Mouse (Mus musculus): ENCODE data around the gene Smarcc2. TPM values are rescaled to one million over a fixed set of nuclear protein-coding genes. Genes with fewer than 3 reads are reported as not detected.

Gene Smarcc2
- total and polyA plus RNA-seq, 2 experiments: 13.8 to 63.1 TPM

- Histone ChIP-seq H3K79me2 (ENCODE audit: control insufficient read depth, insufficient read depth, low read length) (peaks cover 5% of the 10 kb centered on the region), H3K27me3 (ENCODE audit: control insufficient read depth, insufficient read depth, low read length) (no peaks in the 10 kb centered on the region), H3K27ac (replicated peaks; ENCODE audit: insufficient read depth, low read depth, low read length) (no peak overlapping the region), H3K9ac (ENCODE audit: low read depth, low read length) (no peak overlapping the region), H3K4me1 (ENCODE audit: control insufficient read depth, insufficient read depth, low read length) (peaks cover 27% of the 10 kb centered on the region), H3K4me3 (ENCODE audit: insufficient read depth, low read depth, low read length) (no peak overlapping the region), H3K36me3 (ENCODE audit: control insufficient read depth, insufficient read depth, low read length) (peaks cover 7% of the 10 kb centered on the region; the same call in 1 of the 2 replicates)
- TF ChIP-seq POLR2A (IDR thresholded peaks at IDR 0.05; ENCODE audit: extremely low read depth, insufficient read depth, low read length) (no peak), CTCF (IDR thresholded peaks at IDR 0.05; ENCODE audit: low read depth, low read length) (no peak)
- DNase-seq (ENCODE audit: extremely low read depth, low read depth, low spot score): no peak
- 81% methylated on average over 4 of the region's 4 CpGs for WGBS
Observed at GRCm38 (mm10) chr10:128495903-128496302, 36.9 kb downstream of the Smarcc2 start.

GRCm38 (mm10) chr10:128496509-128497077 lies 37.5 kb downstream of the Smarcc2 start:
- Histone ChIP-seq H3K79me2 (ENCODE audit: control insufficient read depth, insufficient read depth, low read length) (peaks cover 3% of the 10 kb centered on the region), H3K9ac (ENCODE audit: low read depth, low read length) (no peak overlapping the region), H3K27ac (replicated peaks; ENCODE audit: insufficient read depth, low read depth, low read length) (no peak overlapping the region), H3K4me1 (ENCODE audit: control insufficient read depth, insufficient read depth, low read length) (peaks cover 25% of the 10 kb centered on the region), H3K27me3 (ENCODE audit: control insufficient read depth, insufficient read depth, low read length) (no peaks in the 10 kb centered on the region), H3K36me3 (ENCODE audit: control insufficient read depth, insufficient read depth, low read length) (peaks cover 3% of the 10 kb centered on the region; the same call in 1 of the 2 replicates), H3K4me3 (ENCODE audit: insufficient read depth, low read depth, low read length) (no peak overlapping the region)
- WGBS: 73% methylated on average over 6 of the region's 6 CpGs
- DNase-seq (ENCODE audit: extremely low read depth, low read depth, low spot score): no peak
- TF ChIP-seq POLR2A (IDR thresholded peaks at IDR 0.05; ENCODE audit: extremely low read depth, insufficient read depth, low read length) (no peak), CTCF (IDR thresholded peaks at IDR 0.05; ENCODE audit: low read depth, low read length) (no peak)

- TF ChIP-seq CTCF (IDR thresholded peaks at IDR 0.05; ENCODE audit: low read depth, low read length) (no peak), POLR2A (IDR thresholded peaks at IDR 0.05; ENCODE audit: extremely low read depth, insufficient read depth, low read length) (no peak)
- Histone ChIP-seq H3K9ac (ENCODE audit: low read depth, low read length) (no peak overlapping the region), H3K4me3 (ENCODE audit: insufficient read depth, low read depth, low read length) (no peak overlapping the region), H3K79me2 (ENCODE audit: control insufficient read depth, insufficient read depth, low read length) (no peaks in the 10 kb centered on the region; the same call in 1 of the 2 replicates), H3K27me3 (ENCODE audit: control insufficient read depth, insufficient read depth, low read length) (no peaks in the 10 kb centered on the region), H3K27ac (replicated peaks; ENCODE audit: insufficient read depth, low read depth, low read length) (no peak overlapping the region), H3K4me1 (ENCODE audit: control insufficient read depth, insufficient read depth, low read length) (peaks cover 24% of the 10 kb centered on the region), H3K36me3 (ENCODE audit: control insufficient read depth, insufficient read depth, low read length) (no peaks in the 10 kb centered on the region)
- no peak for DNase-seq (ENCODE audit: extremely low read depth, low read depth, low spot score)
- WGBS: 68% methylated on average over 6 of the region's 6 CpGs
Observed at GRCm38 (mm10) chr10:128497134-128497737, 38.2 kb downstream of the Smarcc2 start.

GRCm38 (mm10) chr10:128498590-128498989 lies 39.5 kb downstream of the Smarcc2 start, which contains the start of gene Myl6b:
Gene Myl6b, minus strand, starts transcription at chr10:128498685.
- Histone ChIP-seq H3K9ac (ENCODE audit: low read depth, low read length) (peak within 1 kb of the TSS; percentile 71), H3K79me2 (ENCODE audit: control insufficient read depth, insufficient read depth, low read length) (no peaks in the 10 kb centered on the region; the same call in 1 of the 2 replicates), H3K27me3 (ENCODE audit: control insufficient read depth, insufficient read depth, low read length) (no peaks in the 10 kb centered on the region), H3K4me1 (ENCODE audit: control insufficient read depth, insufficient read depth, low read length) (peaks cover 22% of the 10 kb centered on the region), H3K4me3 (ENCODE audit: insufficient read depth, low read depth, low read length) (peak within 1 kb of the TSS; percentile 72), H3K36me3 (ENCODE audit: control insufficient read depth, insufficient read depth, low read length) (no peaks in the 10 kb centered on the region), H3K27ac (replicated peaks; ENCODE audit: insufficient read depth, low read depth, low read length) (peak within 1 kb of the TSS; percentile 96)
- DNase-seq (ENCODE audit: extremely low read depth, low read depth, low spot score): peak; percentile 97
- TF ChIP-seq CTCF (IDR thresholded peaks at IDR 0.05; ENCODE audit: low read depth, low read length) (no peak), POLR2A (IDR thresholded peaks at IDR 0.05; ENCODE audit: extremely low read depth, insufficient read depth, low read length) (no peak)
- WGBS: 3% methylated on average over 27 of the region's 27 CpGs

GRCm38 (mm10) chr10:128499116-128499671 lies 40.1 kb downstream of the Smarcc2 start:
- H3K36me3 ChIP-seq (ENCODE audit: control insufficient read depth, insufficient read depth, low read length): no peaks in the 10 kb centered on the region
- peak overlapping the region; percentile 71 for H3K9ac ChIP-seq (ENCODE audit: low read depth, low read length)
- no peaks in the 10 kb centered on the region; the same call in 1 of the 2 replicates for H3K79me2 ChIP-seq (ENCODE audit: control insufficient read depth, insufficient read depth, low read length)
- no peaks in the 10 kb centered on the region for H3K27me3 ChIP-seq (ENCODE audit: control insufficient read depth, insufficient read depth, low read length)
- WGBS: under 1% methylated on average over 21 of the region's 21 CpGs
- peaks cover 22% of the 10 kb centered on the region for H3K4me1 ChIP-seq (ENCODE audit: control insufficient read depth, insufficient read depth, low read length)
- peak overlapping the region; percentile 72 for H3K4me3 ChIP-seq (ENCODE audit: insufficient read depth, low read depth, low read length)
- DNase-seq (ENCODE audit: extremely low read depth, low read depth, low spot score): peak; percentile 50
- peak overlapping the region; percentile 96 for H3K27ac ChIP-seq (replicated peaks; ENCODE audit: insufficient read depth, low read depth, low read length)
- TF ChIP-seq POLR2A (IDR thresholded peaks at IDR 0.05; ENCODE audit: extremely low read depth, insufficient read depth, low read length): no peak
- no peak for TF ChIP-seq CTCF (IDR thresholded peaks at IDR 0.05; ENCODE audit: low read depth, low read length)
